Mouse (Mus musculus) heart, embryonic 11.5 days (tissue): Measurements from ENCODE around the gene Ppp1r35. TPM values are rescaled to one million over a fixed set of nuclear protein-coding genes. Genes with fewer than 3 reads are reported as not detected.

ENCODE experiments used
- ATAC-seq: fragments of 200-750 bp; cut with Nextera tagmentation; replicated peaks from 2 replicates; pipeline ENCODE4 v1.8.0; 2017; ENCODE audit warnings: moderate library complexity; ENCODE audit not compliant: insufficient number of reproducible peaks, low FRiP score, low TSS enrichment
- H3K27ac ChIP-seq: fragments of 300-500 bp; sonication (generic); 2 replicates; pipeline ENCODE4 v1.5.1; 2014; ENCODE audit warnings: mild to moderate bottlenecking, low read depth, low read length
- H3K27me3 ChIP-seq: fragments of 300-500 bp; sonication (generic); 2 replicates; pipeline ENCODE4 v1.6.1; 2014; ENCODE audit warnings: mild to moderate bottlenecking, low read length, mixed read lengths; ENCODE audit not compliant: control insufficient read depth, insufficient read depth
- H3K36me3 ChIP-seq: fragments of 300-500 bp; sonication (generic); 2 replicates; pipeline ENCODE4 v1.6.1; 2014; ENCODE audit warnings: mild to moderate bottlenecking, low read length, moderate library complexity, mixed read lengths; ENCODE audit not compliant: control insufficient read depth, insufficient read depth
- H3K4me1 ChIP-seq: fragments of 300-500 bp; sonication (generic); 2 replicates; pipeline ENCODE4 v1.6.1; 2014; ENCODE audit warnings: low read length; ENCODE audit not compliant: control insufficient read depth, insufficient read depth
- H3K4me2 ChIP-seq: fragments of 300-500 bp; sonication (generic); 2 replicates; pipeline ENCODE4 v1.6.1; 2014; ENCODE audit warnings: mild to moderate bottlenecking, moderate library complexity
- H3K4me3 ChIP-seq: fragments of 300-500 bp; sonication (generic); 2 replicates; pipeline ENCODE4 v1.5.1; 2014; ENCODE audit warnings: low read depth, low read length
- H3K9ac ChIP-seq: fragments of 300-500 bp; sonication (generic); 2 replicates; pipeline ENCODE4 v1.6.1; 2014; ENCODE audit warnings: mild to moderate bottlenecking, low read depth, low read length, moderate library complexity
- H3K9me3 ChIP-seq: fragments of 300-500 bp; sonication (generic); replicated peaks from 2 replicates; pipeline ENCODE4 v1.6.1; 2016; ENCODE audit warnings: low read length; ENCODE audit not compliant: control insufficient read depth
- WGBS: fragments of 180-500 bp; shearing (Covaris S2); extraction: QIAGEN DNeasy Blood & Tissue Kit; methylation state at CpG from one replicate; pipeline ENCODE4 v1.1.7; 2014; ENCODE audit not compliant: insufficient replicate concordance; 5-methylcytosine and 5-hydroxymethylcytosine counted together
- polyA plus RNA-seq: library from polyadenylated mRNA; unstranded; fragments of >200 nt; fragmentation: Nextera tagmentation; extraction: Ambion mirVana; gene quantifications from 2 replicates; pipeline ENCODE4 v1.2.1, GENCODE M21; 2014

The Ppp1r35 gene
- polyA plus RNA-seq, 1 experiment from 2014 or later: 35.3 TPM

- Histone ChIP-seq H3K9ac (peak overlapping the region; percentile 97), H3K27ac (0 out of 2 replicates have a peak overlapping the region, but pooled peaks have one; percentile 100), H3K27me3 (no peaks in the 10 kb centered on the region; the same call in 1 of the 2 replicates), H3K4me3 (peak overlapping the region; percentile 88), H3K9me3 (no peaks in the 10 kb centered on the region), H3K4me2 (peak overlapping the region; percentile 92), H3K36me3 (peaks cover 27% of the 10 kb centered on the region), H3K4me1 (peaks cover 36% of the 10 kb centered on the region)
- WGBS: 85% methylated on average over 14 of the region's 14 CpGs
- no peak for ATAC-seq
Observed at GRCm38 (mm10) chr5:137784546-137784945, 5.9 kb downstream of the Ppp1r35 start.

GRCm38 (mm10) chr5:137785164-137786031 is 6.7 kb downstream of the Ppp1r35 start:
- no peaks in the 10 kb centered on the region; the same call in 1 of the 2 replicates for H3K27me3 ChIP-seq
- no peaks in the 10 kb centered on the region for H3K9me3 ChIP-seq
- peak overlapping the region; percentile 88 for H3K4me3 ChIP-seq
- 2% methylated on average over 53 of the region's 62 CpGs for WGBS
- H3K4me1 ChIP-seq: peaks cover 29% of the 10 kb centered on the region
- H3K4me2 ChIP-seq: peak overlapping the region; percentile 92
- peak overlapping the region; percentile 100 for H3K27ac ChIP-seq
- peak overlapping the region; percentile 97 for H3K9ac ChIP-seq
- H3K36me3 ChIP-seq: peaks cover 27% of the 10 kb centered on the region
- ATAC-seq: 0 out of 2 replicates have a peak, but pooled peaks have one; percentile 9

- peak overlapping the region; percentile 97 for H3K9ac ChIP-seq
- H3K4me1 ChIP-seq: peaks cover 29% of the 10 kb centered on the region
- under 1% methylated on average over 79 of the region's 79 CpGs for WGBS
- H3K27me3 ChIP-seq: no peaks in the 10 kb centered on the region; the same call in 1 of the 2 replicates
- H3K9me3 ChIP-seq: no peaks in the 10 kb centered on the region
- peak overlapping the region; percentile 92 for H3K4me2 ChIP-seq
- peak; percentile 92 for ATAC-seq
- H3K27ac ChIP-seq: peak overlapping the region; percentile 100
- H3K4me3 ChIP-seq: peak overlapping the region; percentile 88
- H3K36me3 ChIP-seq: peaks cover 22% of the 10 kb centered on the region
Observed at GRCm38 (mm10) chr5:137786109-137786942, 7.7 kb downstream of the Ppp1r35 start.

GRCm38 (mm10) chr5:137787151-137787928 is 8.7 kb downstream of the Ppp1r35 start, which contains the start of the genes Mepce and Zcwpw1:
Gene Mepce, minus strand, starts transcription at chr5:137787655.
Gene Zcwpw1, plus strand, starts transcription at chr5:137787798.
- Histone ChIP-seq H3K27ac (peak within 1 kb of the TSS; percentile 100), H3K9ac (peak within 1 kb of the TSS; percentile 97), H3K9me3 (no peaks in the 10 kb centered on the region), H3K4me3 (peak within 1 kb of the TSS; percentile 88), H3K4me2 (peak within 1 kb of the TSS; percentile 92), H3K4me1 (peaks cover 29% of the 10 kb centered on the region), H3K36me3 (peaks cover 13% of the 10 kb centered on the region), H3K27me3 (no peaks in the 10 kb centered on the region; the same call in 1 of the 2 replicates)
- WGBS: under 1% methylated on average over 47 of the region's 48 CpGs
- peak; percentile 52 for ATAC-seq

- Histone ChIP-seq H3K4me1 (peaks cover 25% of the 10 kb centered on the region), H3K4me2 (peak overlapping the region; percentile 92), H3K9ac (peak overlapping the region; percentile 28; the same call in 1 of the 2 replicates), H3K27me3 (no peaks in the 10 kb centered on the region; the same call in 1 of the 2 replicates), H3K9me3 (no peaks in the 10 kb centered on the region), H3K27ac (no peak overlapping the region), H3K4me3 (peak overlapping the region; percentile 88), H3K36me3 (peaks cover 5% of the 10 kb centered on the region; the same call in 1 of the 2 replicates)
- ATAC-seq: no peak
- WGBS: 62% methylated on average over 24 of the region's 24 CpGs
Observed at GRCm38 (mm10) chr5:137788171-137788570, 9.5 kb downstream of the Ppp1r35 start.

GRCm38 (mm10) chr5:137788946-137789531 is 10.4 kb downstream of the Ppp1r35 start:
- H3K4me1 ChIP-seq: peaks cover 16% of the 10 kb centered on the region
- ATAC-seq: no peak
- no peak overlapping the region for H3K4me3 ChIP-seq
- H3K9me3 ChIP-seq: no peaks in the 10 kb centered on the region
- H3K27ac ChIP-seq: no peak overlapping the region
- H3K36me3 ChIP-seq: peaks cover 5% of the 10 kb centered on the region; the same call in 1 of the 2 replicates
- H3K4me2 ChIP-seq: no peak overlapping the region
- no peak overlapping the region for H3K9ac ChIP-seq
- WGBS: 85% methylated on average over 2 of the region's 2 CpGs
- H3K27me3 ChIP-seq: no peaks in the 10 kb centered on the region; the same call in 1 of the 2 replicates

- Histone ChIP-seq H3K4me3 (no peak overlapping the region), H3K36me3 (no peaks in the 10 kb centered on the region), H3K4me2 (no peak overlapping the region), H3K27ac (no peak overlapping the region), H3K9ac (no peak overlapping the region), H3K9me3 (no peaks in the 10 kb centered on the region), H3K27me3 (no peaks in the 10 kb centered on the region; the same call in 1 of the 2 replicates), H3K4me1 (peaks cover 4% of the 10 kb centered on the region; the same call in 1 of the 2 replicates)
- ATAC-seq: no peak
Observed at GRCm38 (mm10) chr5:137791553-137791952, 12.9 kb downstream of the Ppp1r35 start.
